Mouse (Mus musculus) B cell, adult 67 days (primary cell): Measurements from ENCODE around the gene Olfr181. TPM values are rescaled to one million over a fixed set of nuclear protein-coding genes. Genes with fewer than 3 reads are reported as not detected.

ENCODE experiments used
- total RNA-seq, 2 experiments: library from RNA; stranded (reverse); gene quantifications; 4 replicates each; pipeline ENCODE4 v1.2.4; 2023

Gene Olfr181
- total RNA-seq: not detected

DNA sequence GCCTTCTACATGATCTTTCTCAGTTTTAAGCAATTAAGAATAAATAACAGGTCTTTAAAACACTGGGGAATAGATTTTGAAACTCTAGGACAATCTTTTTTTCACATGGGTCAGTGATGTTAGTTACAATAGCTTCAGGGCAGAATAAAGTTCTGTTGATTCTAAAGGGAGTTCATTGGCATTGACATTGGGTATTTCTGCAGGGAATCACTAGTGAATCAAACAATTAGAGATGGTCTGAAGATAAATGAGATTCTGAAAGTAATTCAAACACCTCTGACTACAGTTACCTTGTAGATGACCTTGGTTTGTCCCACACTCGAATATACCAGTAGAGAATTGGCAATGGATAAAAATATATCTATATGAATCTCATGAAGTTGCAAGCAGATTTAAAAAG is at the start of gene Olfr181:
TSS of gene Olfr181 (minus strand) at position 101 of the 400 bp plus-strand sequence.

DNA sequence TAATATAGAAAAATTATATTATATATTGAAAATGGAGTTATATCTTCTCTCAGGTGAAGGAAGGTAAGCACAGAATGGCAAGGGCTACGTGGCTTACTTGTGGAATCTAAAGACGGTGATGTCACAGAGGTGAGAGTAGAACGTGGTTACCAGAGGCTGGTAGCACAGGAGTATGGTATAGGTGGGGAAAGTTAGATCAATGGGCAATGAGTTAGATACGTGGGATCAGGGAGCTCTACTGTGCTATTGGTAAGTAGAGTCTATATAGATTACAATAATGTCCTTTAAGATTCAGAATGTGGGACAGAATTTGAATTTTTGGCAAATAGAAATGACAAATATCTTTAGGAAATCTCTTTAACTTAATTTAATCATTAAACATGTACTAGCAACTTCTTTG is 737 bp upstream of the Olfr181 start, which contains the start of gene Olfr180:
TSS of gene Olfr180 (minus strand) at position 101 of the 400 bp plus-strand sequence.

DNA sequence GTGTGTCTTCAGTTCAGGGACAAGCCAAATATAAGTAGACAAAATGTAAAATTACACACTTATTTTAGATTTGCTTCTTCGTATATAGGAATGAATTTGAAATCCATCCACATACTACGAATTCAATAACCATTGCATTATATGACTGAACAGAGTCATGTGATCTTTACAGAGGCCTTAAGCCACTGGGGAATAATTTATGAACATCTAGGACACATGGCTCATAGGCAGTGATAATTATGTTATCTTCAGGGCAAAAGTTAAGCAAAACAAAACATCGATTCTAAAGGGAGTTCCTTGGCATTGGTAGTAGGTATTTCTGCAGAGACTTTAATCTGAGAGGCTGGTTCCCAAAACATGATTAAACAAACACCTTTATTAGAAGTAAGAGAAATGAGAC is 36.6 kb downstream of the Olfr181 start, which contains the start of gene Olfr178:
TSS of gene Olfr178 (minus strand) at position 101 of the 400 bp plus-strand sequence.

Other genes starting within 250 kb of the Olfr181 start
- gene Gpr15, start 209.7 kb downstream of the Olfr181 start, total RNA-seq: not detected
- gene Cldnd1, start 200.8 kb downstream of the Olfr181 start, total RNA-seq: 10 to 100 TPM; 53.3 to 53.7 TPM
- not detected for gene Olfr172, start 165.6 kb downstream of the Olfr181 start, total RNA-seq
- not detected for gene Olfr173, start 128.5 kb downstream of the Olfr181 start, total RNA-seq
- gene Olfr175-ps1, start 102.0 kb downstream of the Olfr181 start, total RNA-seq: not detected
- gene Olfr177, start 54.0 kb downstream of the Olfr181 start, total RNA-seq: not detected
- gene Olfr178, start 36.7 kb downstream of the Olfr181 start, total RNA-seq: not detected
- gene Olfr180, start 637 bp upstream of the Olfr181 start, total RNA-seq: not detected
- not detected for gene Olfr183, start 66.6 kb upstream of the Olfr181 start, total RNA-seq
- not detected for gene Olfr186, start 101.5 kb upstream of the Olfr181 start, total RNA-seq
- gene Olfr187, start 111.0 kb upstream of the Olfr181 start, total RNA-seq: not detected
- gene Olfr190, start 149.2 kb upstream of the Olfr181 start, total RNA-seq: not detected
- not detected for gene Olfr191, start 161.1 kb upstream of the Olfr181 start, total RNA-seq
- gene Olfr193, start 183.1 kb upstream of the Olfr181 start, total RNA-seq: not detected
- not detected for gene Olfr194, start 192.3 kb upstream of the Olfr181 start, total RNA-seq
- gene Olfr195, start 218.3 kb upstream of the Olfr181 start, total RNA-seq: not detected
- not detected for gene Olfr196, start 241.7 kb upstream of the Olfr181 start, total RNA-seq